Mouse (Mus musculus): ENCODE data around the gene Npas2. TPM values are rescaled to one million over a fixed set of nuclear protein-coding genes. Genes with fewer than 3 reads are reported as not detected.

Npas2 gene
- polyA plus RNA-seq, 1 experiment = 0.77 TPM

DNA sequence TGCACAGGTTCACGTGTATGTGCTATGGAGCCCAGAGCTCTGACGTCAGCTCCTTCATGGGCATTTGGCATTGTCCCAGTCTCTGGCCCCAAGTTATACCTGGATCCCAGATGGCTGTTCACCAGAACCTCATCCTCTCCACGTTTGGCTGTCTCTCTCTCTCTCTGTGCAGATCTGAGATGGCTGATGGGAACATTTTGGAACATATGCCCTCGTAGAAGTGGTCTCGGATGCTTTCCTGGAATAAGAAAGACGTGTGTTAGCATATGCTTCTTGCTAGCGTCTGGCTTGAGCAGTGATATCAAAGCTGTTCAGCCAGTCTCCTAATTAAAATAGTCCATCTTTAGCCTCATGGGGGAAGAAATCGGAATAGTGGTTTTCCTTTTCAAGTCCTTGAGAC lies 143.3 kb downstream of the Npas2 start:
- DNase-seq (ENCODE audit: low read depth) = peak; percentile 37
- TF ChIP-seq CTCF (IDR thresholded peaks at IDR 0.05; ENCODE audit: borderline replicate concordance, extremely low read depth, insufficient read depth, insufficient read length) (no peak), POLR2A (IDR thresholded peaks at IDR 0.05; ENCODE audit: borderline replicate concordance, extremely low read depth, insufficient read depth, insufficient read length, poor library complexity, severe bottlenecking) (no peak)

DNA sequence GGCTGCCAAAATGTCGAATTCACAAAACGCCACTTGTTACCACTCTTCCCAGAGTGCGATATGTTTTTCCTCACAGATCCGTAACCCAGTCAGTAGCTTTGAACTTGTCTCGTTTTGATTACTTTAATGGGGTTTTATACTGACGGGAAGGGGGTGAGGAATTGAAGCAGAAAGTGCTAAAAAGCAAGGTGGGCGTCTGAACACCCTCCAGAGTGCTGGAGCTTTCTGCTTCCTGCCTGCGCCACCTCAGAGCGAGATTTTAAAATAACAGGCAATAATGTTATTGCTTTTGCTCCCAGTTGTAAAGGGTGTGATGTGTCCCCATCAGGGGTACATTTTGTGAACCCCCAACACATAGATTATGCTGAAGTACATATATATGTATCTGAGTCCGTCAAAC lies 145.3 kb downstream of the Npas2 start:
- no peak for DNase-seq (ENCODE audit: low read depth)
- no peak for TF ChIP-seq CTCF (IDR thresholded peaks at IDR 0.05; ENCODE audit: borderline replicate concordance, extremely low read depth, insufficient read depth, insufficient read length)
- no peak for TF ChIP-seq POLR2A (IDR thresholded peaks at IDR 0.05; ENCODE audit: borderline replicate concordance, extremely low read depth, insufficient read depth, insufficient read length, poor library complexity, severe bottlenecking)

DNA sequence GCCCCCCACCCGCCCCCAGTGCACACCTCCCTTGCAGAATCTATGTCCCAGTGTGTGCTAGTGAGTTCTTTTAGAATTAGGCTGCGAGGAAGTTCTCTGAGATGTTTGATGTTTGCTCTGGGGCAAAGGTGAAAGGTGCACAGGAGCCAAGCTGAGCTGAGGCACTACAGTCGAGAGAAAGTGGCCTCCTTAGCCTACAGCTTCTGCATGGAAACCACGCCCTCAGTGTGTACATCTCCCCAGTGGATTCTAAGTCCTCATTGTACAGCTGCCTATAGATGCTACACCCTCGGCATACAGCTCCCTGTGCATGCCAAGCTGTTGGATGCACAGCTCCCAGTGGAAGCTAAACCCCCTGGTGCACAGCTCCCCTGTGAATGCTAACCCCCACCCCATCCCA lies 145.9 kb downstream of the Npas2 start:
- DNase-seq (ENCODE audit: low read depth) = no peak
- TF ChIP-seq CTCF (IDR thresholded peaks at IDR 0.05; ENCODE audit: borderline replicate concordance, extremely low read depth, insufficient read depth, insufficient read length) = no peak
- TF ChIP-seq POLR2A (IDR thresholded peaks at IDR 0.05; ENCODE audit: borderline replicate concordance, extremely low read depth, insufficient read depth, insufficient read length, poor library complexity, severe bottlenecking) = no peak

DNA sequence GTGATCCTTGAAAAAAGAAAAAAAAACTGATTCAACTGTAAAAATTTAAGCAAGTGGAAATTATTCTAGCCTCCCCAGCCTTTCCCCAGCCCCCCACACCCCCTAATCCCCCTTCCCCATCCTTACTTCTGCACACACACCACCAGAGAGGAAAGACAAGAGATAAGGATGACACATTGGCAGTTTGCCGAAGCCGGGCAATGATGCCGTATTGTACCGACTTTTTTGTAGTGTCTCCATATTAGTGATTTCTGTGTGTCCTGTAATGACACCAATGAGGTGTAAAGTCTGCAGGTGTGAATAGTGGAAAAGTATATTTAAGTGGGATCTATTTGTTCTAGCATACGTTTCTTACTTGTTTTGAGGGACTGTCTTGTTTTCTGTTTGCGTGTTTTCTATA lies 146.6 kb downstream of the Npas2 start:
- no peak for TF ChIP-seq POLR2A (IDR thresholded peaks at IDR 0.05; ENCODE audit: borderline replicate concordance, extremely low read depth, insufficient read depth, insufficient read length, poor library complexity, severe bottlenecking)
- TF ChIP-seq CTCF (IDR thresholded peaks at IDR 0.05; ENCODE audit: borderline replicate concordance, extremely low read depth, insufficient read depth, insufficient read length) = no peak
- no peak for DNase-seq (ENCODE audit: low read depth)

DNA sequence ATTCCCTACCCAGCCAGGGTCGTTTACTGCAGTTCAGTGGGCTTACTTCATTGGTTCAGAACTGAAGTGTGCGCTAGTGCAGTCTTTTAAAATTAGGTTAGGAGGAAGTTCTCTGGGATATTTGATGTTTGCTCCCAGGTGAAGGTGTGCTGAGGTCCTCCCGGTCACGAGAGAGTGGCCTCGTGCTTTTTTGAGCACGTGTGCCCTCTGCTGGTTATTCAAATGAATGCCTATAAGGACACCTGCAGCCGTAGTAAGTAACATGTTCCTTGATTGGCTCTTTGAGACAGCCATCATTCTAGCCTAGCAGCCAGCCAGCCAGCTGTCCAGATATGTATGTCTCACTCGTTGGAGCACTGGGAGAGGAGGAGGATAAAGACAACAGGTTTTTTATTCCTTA lies 147.1 kb downstream of the Npas2 start:
- TF ChIP-seq CTCF (IDR thresholded peaks at IDR 0.05; ENCODE audit: borderline replicate concordance, extremely low read depth, insufficient read depth, insufficient read length) = peak; percentile 76
- no peak for TF ChIP-seq POLR2A (IDR thresholded peaks at IDR 0.05; ENCODE audit: borderline replicate concordance, extremely low read depth, insufficient read depth, insufficient read length, poor library complexity, severe bottlenecking)
- DNase-seq (ENCODE audit: low read depth) = peak; percentile 79

DNA sequence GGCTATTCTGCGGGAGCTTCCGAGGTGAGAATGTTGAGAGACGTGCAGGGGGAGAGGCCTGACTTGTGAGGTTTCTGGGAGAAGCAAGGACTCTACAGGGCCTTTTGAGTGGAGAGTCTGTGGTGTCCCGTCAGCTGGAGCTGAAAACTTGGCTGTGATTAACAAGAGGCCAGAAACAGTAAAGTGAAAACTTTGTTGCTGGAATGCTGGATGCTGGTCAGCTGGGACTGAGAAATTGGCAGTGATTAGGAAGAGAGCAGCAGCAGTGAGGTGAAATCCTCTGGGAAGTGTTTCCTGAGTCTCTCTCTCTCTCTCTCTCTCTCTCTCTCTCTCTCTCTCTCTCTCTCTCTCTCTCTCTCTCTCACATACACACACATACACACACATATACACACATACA lies 148.3 kb downstream of the Npas2 start:
- TF ChIP-seq CTCF (IDR thresholded peaks at IDR 0.05; ENCODE audit: borderline replicate concordance, extremely low read depth, insufficient read depth, insufficient read length) (no peak), POLR2A (IDR thresholded peaks at IDR 0.05; ENCODE audit: borderline replicate concordance, extremely low read depth, insufficient read depth, insufficient read length, poor library complexity, severe bottlenecking) (no peak)
- DNase-seq (ENCODE audit: low read depth) = no peak

DNA sequence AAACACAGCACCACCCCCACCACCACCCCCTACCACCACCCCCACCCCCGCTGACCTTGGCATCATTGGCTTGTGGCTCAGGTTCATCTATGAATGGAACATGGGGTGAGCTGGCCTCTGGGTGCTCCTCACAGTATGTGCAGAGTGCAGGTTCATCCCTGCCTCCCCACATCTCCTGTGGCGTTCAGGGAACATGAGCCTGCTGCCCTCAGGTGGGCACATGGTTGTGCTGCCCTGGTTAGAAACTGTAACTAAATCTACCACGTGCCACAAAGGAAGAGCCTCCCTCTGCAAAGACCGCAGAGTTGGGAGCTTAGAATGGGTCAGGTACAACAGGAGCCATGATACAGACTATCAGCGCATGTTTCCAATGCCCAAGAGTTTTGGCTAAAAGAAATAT lies 149.7 kb downstream of the Npas2 start:
- DNase-seq (ENCODE audit: low read depth) = no peak
- TF ChIP-seq POLR2A (IDR thresholded peaks at IDR 0.05; ENCODE audit: borderline replicate concordance, extremely low read depth, insufficient read depth, insufficient read length, poor library complexity, severe bottlenecking) (no peak), CTCF (IDR thresholded peaks at IDR 0.05; ENCODE audit: borderline replicate concordance, extremely low read depth, insufficient read depth, insufficient read length) (no peak; the same call in 1 of the 2 replicates)

DNA sequence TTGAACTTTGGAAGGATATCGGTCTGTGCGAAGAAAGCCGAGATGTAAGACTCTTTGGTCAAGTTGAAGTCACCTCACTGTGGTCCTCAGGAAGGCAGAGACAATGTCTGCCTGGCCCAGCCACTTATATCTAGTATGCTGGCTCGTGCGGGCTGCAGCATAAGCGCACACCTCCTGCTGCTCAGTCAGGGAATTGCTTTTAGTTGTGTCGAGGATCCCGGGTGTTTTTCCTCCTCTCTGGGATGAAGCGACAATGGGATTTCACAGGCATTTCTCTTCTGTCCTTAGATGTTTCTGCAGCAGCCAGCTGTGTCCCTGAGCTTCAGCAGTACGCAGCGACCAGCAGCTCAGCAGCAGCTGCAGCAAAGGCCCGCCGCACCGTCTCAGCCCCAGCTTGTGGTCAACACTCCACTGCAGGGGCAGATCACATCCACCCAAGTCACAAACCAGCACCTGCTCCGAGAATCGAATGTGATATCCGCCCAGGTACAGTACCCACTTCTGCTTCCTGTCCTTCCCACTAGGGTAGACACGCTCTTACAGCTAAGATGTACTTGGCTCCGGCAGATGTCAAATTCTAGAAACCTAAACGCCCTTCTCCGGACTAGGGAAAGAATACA lies 151.6 kb downstream of the Npas2 start:
- DNase-seq (ENCODE audit: low read depth) = peak; percentile 55
- peak; percentile 59 for TF ChIP-seq CTCF (IDR thresholded peaks at IDR 0.05; ENCODE audit: borderline replicate concordance, extremely low read depth, insufficient read depth, insufficient read length)
- no peak for TF ChIP-seq POLR2A (IDR thresholded peaks at IDR 0.05; ENCODE audit: borderline replicate concordance, extremely low read depth, insufficient read depth, insufficient read length, poor library complexity, severe bottlenecking)

DNA sequence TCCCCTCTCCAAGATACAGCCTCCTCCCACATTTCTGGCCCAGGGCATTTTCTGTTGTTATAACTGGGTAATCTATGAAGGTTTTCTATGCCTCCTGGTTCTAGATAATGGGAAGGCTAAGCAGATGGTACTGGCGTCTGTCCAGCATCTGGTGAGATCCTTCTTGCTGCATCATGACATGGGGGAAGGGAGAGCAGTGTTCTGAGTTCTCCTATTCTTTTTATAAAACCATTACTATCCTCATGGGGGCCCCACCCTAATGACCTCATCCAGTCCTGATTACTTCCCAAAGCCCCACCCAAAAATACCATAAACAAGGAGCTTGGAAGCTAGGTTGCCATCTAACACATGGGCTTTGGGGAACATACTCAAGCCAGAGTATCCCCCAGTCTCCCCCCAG lies 155.5 kb downstream of the Npas2 start:
- TF ChIP-seq CTCF (IDR thresholded peaks at IDR 0.05; ENCODE audit: borderline replicate concordance, extremely low read depth, insufficient read depth, insufficient read length) = no peak
- TF ChIP-seq POLR2A (IDR thresholded peaks at IDR 0.05; ENCODE audit: borderline replicate concordance, extremely low read depth, insufficient read depth, insufficient read length, poor library complexity, severe bottlenecking) = no peak
- peak; percentile 70 for DNase-seq (ENCODE audit: low read depth)

DNA sequence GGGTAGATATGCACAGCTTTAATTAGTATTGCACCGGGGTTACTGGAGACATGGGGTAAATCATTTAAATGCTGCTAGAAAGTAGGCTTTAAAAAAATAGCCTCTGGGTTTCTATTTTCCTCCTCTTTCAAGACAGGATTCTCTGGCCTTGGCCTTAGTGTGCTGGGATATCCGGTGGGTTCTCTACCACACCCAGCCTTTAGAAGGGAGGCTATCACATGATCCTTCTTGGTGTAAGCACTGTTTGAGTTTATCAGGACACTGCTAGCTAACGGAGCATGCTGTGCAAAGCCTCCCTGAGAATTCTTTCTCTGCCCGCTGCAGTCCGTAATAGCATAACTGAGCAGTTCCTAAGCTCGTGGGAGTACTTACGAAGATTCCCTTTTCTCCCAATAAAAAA lies 155.9 kb downstream of the Npas2 start:
- no peak for DNase-seq (ENCODE audit: low read depth)
- TF ChIP-seq POLR2A (IDR thresholded peaks at IDR 0.05; ENCODE audit: borderline replicate concordance, extremely low read depth, insufficient read depth, insufficient read length, poor library complexity, severe bottlenecking) (no peak), CTCF (IDR thresholded peaks at IDR 0.05; ENCODE audit: borderline replicate concordance, extremely low read depth, insufficient read depth, insufficient read length) (no peak)

DNA sequence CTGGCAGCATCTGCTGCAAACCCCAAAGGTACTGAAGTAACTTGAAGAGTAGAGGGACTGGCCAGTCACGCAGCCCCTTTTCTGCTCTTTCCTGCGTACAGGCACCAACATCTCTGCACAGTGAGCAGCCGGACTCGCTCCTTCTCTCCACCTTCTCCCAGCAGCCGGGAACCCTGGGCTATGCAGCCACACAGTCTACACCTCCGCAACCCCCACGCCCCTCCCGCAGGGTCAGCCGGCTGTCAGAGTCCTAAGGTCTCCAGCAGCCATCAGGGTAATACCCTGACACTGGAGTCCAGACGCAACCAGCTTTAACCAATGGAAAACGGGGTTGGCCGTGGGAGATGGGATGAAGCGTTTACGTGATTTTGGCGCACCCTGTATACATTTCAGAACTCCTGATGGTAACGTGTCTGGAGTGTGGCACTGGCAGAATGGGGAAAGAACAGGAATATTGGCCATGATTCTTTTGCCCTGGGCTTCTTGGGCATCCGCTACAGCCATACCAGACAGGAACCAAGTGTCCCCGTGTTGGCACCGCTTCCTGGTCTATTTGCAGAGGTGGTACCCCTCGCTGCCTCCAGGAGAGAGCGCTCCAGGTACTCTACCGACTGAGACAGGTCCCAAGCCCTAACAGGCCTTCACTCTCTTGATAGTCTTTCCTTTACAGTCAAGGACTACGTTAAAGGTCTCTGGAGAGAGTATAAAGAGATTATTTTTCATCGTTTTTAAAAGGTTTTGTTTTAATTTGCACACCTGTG lies 168.4 kb downstream of the Npas2 start:
- DNase-seq (ENCODE audit: low read depth) = peak; percentile 16
- no peak for TF ChIP-seq POLR2A (IDR thresholded peaks at IDR 0.05; ENCODE audit: borderline replicate concordance, extremely low read depth, insufficient read depth, insufficient read length, poor library complexity, severe bottlenecking)
- TF ChIP-seq CTCF (IDR thresholded peaks at IDR 0.05; ENCODE audit: borderline replicate concordance, extremely low read depth, insufficient read depth, insufficient read length) = peak; percentile 21; the same call in 1 of the 2 replicates

DNA sequence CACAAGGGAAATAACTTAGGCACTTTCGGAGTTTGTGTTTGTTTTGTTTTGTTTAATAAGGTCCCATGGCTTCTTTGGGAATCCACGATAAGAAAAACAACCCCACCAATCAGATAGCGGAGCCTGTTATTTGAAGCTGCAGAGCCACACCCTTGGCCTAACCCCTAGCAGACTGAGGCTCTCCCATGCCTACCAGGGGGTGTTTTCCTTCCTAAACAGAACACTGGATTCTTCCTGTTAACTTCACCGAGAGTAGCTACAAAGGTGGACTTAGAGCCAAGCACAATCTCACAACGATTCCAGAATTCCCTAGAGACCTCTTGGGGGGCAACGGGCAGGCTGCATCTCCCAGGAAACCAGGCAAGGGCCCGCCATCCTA lies 169.0 kb downstream of the Npas2 start:
- DNase-seq (ENCODE audit: low read depth) = no peak
- no peak for TF ChIP-seq CTCF (IDR thresholded peaks at IDR 0.05; ENCODE audit: borderline replicate concordance, extremely low read depth, insufficient read depth, insufficient read length)
- no peak for TF ChIP-seq POLR2A (IDR thresholded peaks at IDR 0.05; ENCODE audit: borderline replicate concordance, extremely low read depth, insufficient read depth, insufficient read length, poor library complexity, severe bottlenecking)
